Mouse (Mus musculus) liver, postnatal 0 days (tissue): ENCODE measurements at regions not wholly inside any gene's neighbourhood (a gene's known extent, or its start where the extent isn't known, plus 50 kb on each side); places are given as distances from the start of the nearest gene placed in this dataset.

Experiments
- CTCF ChIP-seq: sonication (generic); IDR thresholded peaks from 2 replicates; pipeline ENCODE4 v1.5.1; 2016; ENCODE audit warnings: antibody characterized with exemption, low read depth
- EP300 ChIP-seq: IDR thresholded peaks from 2 replicates; pipeline ENCODE4 v1.6.1; 2016; ENCODE audit warnings: antibody characterized with exemption, low read depth, mild to moderate bottlenecking

DNA sequence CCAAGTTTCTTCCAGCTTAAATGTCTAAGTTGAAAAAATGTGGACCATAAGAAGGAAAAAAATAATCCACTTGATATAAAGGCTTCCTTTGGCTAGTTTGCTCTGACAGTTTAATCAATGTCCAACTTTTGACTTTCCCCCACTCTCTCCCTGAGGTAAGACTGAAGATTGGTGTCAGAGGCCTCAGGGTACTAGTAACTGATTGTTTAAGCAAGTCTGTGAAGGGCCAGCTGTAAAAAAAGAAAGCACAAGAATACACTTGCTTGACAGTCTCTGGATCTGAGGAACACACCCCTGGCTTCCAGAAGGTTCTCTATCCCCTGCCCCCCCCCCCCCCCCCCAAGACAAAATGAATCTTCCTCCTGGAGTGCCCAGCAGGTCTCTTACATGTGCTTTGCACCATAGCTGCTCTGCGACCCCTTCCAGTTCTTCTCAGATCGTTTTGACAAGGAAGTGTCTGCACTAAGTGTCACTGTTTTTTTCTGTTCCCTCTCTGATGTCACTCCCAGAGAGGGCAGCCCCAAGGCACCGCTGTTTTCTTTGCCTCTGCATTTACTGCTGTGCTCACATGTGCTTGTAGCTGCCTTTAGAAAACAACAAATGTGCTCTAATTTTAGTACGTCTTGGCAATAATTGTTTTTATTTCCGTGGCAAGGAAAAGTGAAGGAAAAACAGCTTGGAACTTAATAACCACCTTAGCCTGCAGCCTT is 462.1 kb upstream of the Nr2f2 start:
- no peak for TF ChIP-seq CTCF
- TF ChIP-seq EP300: no peak
